Mouse (Mus musculus): ENCODE results near the gene Tmem259. TPM values are rescaled to one million over a fixed set of nuclear protein-coding genes. Genes with fewer than 3 reads are reported as not detected.

The Tmem259 gene
- polyA plus RNA-seq (2016; fragmentation: Nextera tagmentation; extraction: Ambion mirVana) = 20.7 and 22.5 TPM in 2 replicates

DNA sequence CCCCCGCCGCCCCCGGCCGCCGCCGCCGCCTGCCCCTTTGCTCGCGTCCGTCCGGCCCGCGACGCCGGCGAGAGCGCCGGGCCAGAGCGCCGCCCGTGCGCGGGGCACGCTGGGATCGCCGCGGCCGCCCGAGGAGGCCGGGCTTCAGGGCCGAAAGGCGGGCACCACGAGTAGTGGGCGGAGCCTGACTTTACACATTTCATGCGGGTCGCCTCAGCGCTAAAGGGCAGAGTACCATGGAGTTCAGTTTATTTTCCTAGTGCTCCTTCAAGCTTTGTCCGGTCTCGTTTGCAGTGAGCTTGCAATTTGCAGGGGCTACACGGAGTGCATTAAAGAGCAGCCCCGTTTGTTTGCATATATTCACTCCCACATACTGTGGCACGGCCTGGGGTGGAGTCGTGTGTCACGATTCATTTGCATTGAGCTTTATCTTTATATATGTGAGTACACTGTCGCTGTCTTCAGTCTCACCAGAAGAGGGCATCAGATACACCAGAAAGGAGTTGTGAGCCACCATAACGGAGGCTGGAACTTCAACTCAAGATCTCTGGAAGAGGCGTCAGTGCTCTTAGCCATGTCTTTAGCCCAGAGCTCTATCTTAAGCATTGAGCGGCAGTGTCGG lies at the start of gene Tmem259:
Gene Tmem259 (minus strand): TSS at position 136 of the 622 bp plus-strand sequence.
- Histone ChIP-seq H3K9ac (replicated peaks) (peak within 1 kb of the TSS; percentile 86), H3K4me2 (peak within 1 kb of the TSS; percentile 94), H3K4me1 (replicated peaks) (peaks cover 50% of the 10 kb centered on the region), H3K9me3 (no peaks in the 10 kb centered on the region), H3K27ac (peak within 1 kb of the TSS; percentile 93), H3K4me3 (replicated peaks) (peak within 1 kb of the TSS; percentile 76), H3K27me3 (0 out of 2 replicates have a peak, but pooled peaks cover 3% of the 10 kb centered on the region), H3K36me3 (peaks cover 13% of the 10 kb centered on the region)
- peak; percentile 79 for ATAC-seq (ENCODE audit: insufficient number of reproducible peaks, insufficient read depth, low FRiP score, low TSS enrichment, low read depth)
- under 1% methylated on average over 49 of the region's 49 CpGs for WGBS

- 67% methylated on average over 5 of the region's 5 CpGs for WGBS
- peaks cover 56% of the 10 kb centered on the region for H3K36me3 ChIP-seq
- H3K4me2 ChIP-seq = no peak overlapping the region
- H3K9ac ChIP-seq (replicated peaks) = no peak overlapping the region
- no peak overlapping the region for H3K4me3 ChIP-seq (replicated peaks)
- no peaks in the 10 kb centered on the region for H3K9me3 ChIP-seq
- peak overlapping the region; percentile 45 for H3K27ac ChIP-seq
- ATAC-seq (ENCODE audit: insufficient number of reproducible peaks, insufficient read depth, low FRiP score, low TSS enrichment, low read depth) = no peak
- peaks cover 2% of the 10 kb centered on the region for H3K4me1 ChIP-seq (replicated peaks)
- no peaks in the 10 kb centered on the region for H3K27me3 ChIP-seq
These were observed 48.8 kb upstream of the Tmem259 start for GRCm38 (mm10) chr10:80032799-80033480.

DNA sequence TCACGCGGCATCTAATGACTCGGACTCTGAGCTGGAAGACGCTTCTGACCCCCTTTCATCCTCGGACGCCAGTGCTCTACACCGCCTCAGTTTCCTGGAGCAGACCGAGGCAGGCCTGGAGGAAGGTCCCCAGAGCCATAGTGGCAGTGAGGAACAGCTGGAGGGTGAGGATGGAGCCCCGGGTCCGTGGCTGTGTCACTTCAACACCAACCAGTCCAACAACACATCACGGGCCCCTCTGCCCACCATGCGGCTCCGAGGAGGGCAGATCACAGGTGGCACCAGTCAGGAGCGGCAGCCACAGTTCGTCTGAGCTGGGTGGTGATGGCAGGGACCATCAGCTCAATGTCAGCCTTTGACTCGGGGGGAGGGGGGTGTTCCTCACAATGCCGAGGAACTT lies 46.6 kb upstream of the Tmem259 start:
- no peaks in the 10 kb centered on the region for H3K27me3 ChIP-seq
- 85% methylated on average over 17 of the region's 17 CpGs for WGBS

DNA sequence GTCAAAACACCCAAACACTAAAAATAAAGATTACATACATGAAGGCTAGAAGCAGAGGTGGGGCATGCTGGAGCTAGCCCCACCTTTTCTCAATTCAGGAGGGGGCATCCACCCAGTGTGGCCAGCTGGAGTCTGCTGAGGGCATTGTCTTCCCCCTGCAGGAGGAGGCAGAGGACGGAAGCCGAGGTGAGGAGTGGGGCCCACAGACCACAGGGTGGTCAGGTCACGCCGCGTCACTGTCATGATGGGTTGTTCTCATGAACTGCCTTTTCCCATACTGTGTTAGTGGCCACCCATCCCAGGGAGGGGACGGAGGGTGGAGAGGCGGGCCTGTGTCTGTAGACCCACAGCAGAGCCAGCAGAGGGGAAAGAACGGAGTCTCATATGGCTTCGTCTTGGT lies 46.1 kb upstream of the Tmem259 start:
- H3K9ac ChIP-seq (replicated peaks) = no peak overlapping the region; the same call in 1 of the 2 replicates
- ATAC-seq (ENCODE audit: insufficient number of reproducible peaks, insufficient read depth, low FRiP score, low TSS enrichment, low read depth) = no peak
- H3K4me3 ChIP-seq (replicated peaks) = no peak overlapping the region
- 89% methylated on average over 9 of the region's 9 CpGs for WGBS
- no peaks in the 10 kb centered on the region for H3K4me1 ChIP-seq (replicated peaks)
- H3K4me2 ChIP-seq = no peak overlapping the region
- H3K27ac ChIP-seq = no peak overlapping the region
- H3K36me3 ChIP-seq = peaks cover 44% of the 10 kb centered on the region
- no peaks in the 10 kb centered on the region for H3K9me3 ChIP-seq
- H3K27me3 ChIP-seq = no peaks in the 10 kb centered on the region

More for the DNA sequence above, 46.6 kb upstream of the Tmem259 start:
- H3K27ac ChIP-seq = no peak overlapping the region
- no peak overlapping the region for H3K4me2 ChIP-seq
- no peak for ATAC-seq (ENCODE audit: insufficient number of reproducible peaks, insufficient read depth, low FRiP score, low TSS enrichment, low read depth)
- H3K4me1 ChIP-seq (replicated peaks) = no peaks in the 10 kb centered on the region
- H3K4me3 ChIP-seq (replicated peaks) = no peak overlapping the region
- H3K9ac ChIP-seq (replicated peaks) = no peak overlapping the region; the same call in 1 of the 2 replicates
- no peaks in the 10 kb centered on the region for H3K9me3 ChIP-seq
- H3K36me3 ChIP-seq = peaks cover 49% of the 10 kb centered on the region

DNA sequence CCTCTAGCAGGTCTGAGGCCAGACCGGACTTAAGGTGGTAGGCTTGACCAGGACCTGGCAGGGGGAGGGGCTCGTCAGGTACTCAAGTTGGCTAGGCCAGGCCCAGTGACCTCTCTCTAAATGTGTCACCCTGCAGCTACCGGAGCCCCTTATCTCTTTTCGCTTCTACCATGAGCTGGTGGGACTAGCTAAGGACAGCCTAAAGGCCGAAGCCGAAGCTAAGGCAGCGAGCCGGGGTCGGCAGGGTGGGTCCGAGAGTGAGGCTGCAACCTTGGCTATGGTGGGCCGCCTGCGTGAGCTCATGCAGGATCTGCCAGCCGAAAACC lies 44.4 kb upstream of the Tmem259 start:
- peaks cover 35% of the 10 kb centered on the region; the same call in 1 of the 2 replicates for H3K36me3 ChIP-seq
- no peaks in the 10 kb centered on the region for H3K9me3 ChIP-seq
- no peaks in the 10 kb centered on the region for H3K27me3 ChIP-seq
- no peaks in the 10 kb centered on the region for H3K4me1 ChIP-seq (replicated peaks)
- no peak for ATAC-seq (ENCODE audit: insufficient number of reproducible peaks, insufficient read depth, low FRiP score, low TSS enrichment, low read depth)
- H3K9ac ChIP-seq (replicated peaks) = no peak overlapping the region
- 95% methylated on average over 13 of the region's 13 CpGs for WGBS
- no peak overlapping the region for H3K4me3 ChIP-seq (replicated peaks)
- no peak overlapping the region for H3K27ac ChIP-seq
- no peak overlapping the region for H3K4me2 ChIP-seq

- Histone ChIP-seq H3K4me2 (no peak overlapping the region), H3K36me3 (peaks cover 37% of the 10 kb centered on the region; the same call in 1 of the 2 replicates), H3K4me3 (replicated peaks) (no peak overlapping the region), H3K4me1 (replicated peaks) (no peaks in the 10 kb centered on the region), H3K9ac (replicated peaks) (no peak overlapping the region; the same call in 1 of the 2 replicates), H3K27ac (no peak overlapping the region), H3K9me3 (no peaks in the 10 kb centered on the region), H3K27me3 (no peaks in the 10 kb centered on the region)
- WGBS = 70% methylated on average over 20 of the region's 20 CpGs
- ATAC-seq (ENCODE audit: insufficient number of reproducible peaks, insufficient read depth, low FRiP score, low TSS enrichment, low read depth) = no peak
These were observed 43.8 kb upstream of the Tmem259 start for GRCm38 (mm10) chr10:80027681-80028520.

DNA sequence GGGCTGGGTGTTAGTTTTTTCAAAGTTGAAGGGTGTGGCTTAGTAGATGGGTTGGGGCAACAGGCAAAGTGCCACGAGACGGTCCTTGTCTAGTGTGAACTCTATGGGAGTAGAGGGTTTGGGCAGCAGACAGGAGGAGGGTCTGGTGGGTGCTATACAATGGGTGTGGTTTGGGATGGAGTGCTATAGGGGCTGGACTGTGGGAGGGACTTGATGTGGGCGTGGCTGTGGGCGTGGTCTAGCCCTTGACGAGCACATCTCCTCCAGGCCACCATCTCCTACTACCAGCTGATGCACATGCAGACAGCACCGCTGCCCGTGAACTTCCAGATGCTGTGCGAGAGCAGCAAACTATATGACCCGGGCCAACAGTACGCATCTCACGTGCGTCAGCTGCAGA lies 41.8 kb upstream of the Tmem259 start:
- Histone ChIP-seq H3K9ac (replicated peaks) (no peak overlapping the region), H3K9me3 (no peaks in the 10 kb centered on the region), H3K27me3 (no peaks in the 10 kb centered on the region), H3K4me2 (no peak overlapping the region), H3K4me3 (replicated peaks) (no peak overlapping the region), H3K27ac (no peak overlapping the region), H3K36me3 (peaks cover 45% of the 10 kb centered on the region; the same call in 1 of the 2 replicates), H3K4me1 (replicated peaks) (no peaks in the 10 kb centered on the region)
- ATAC-seq (ENCODE audit: insufficient number of reproducible peaks, insufficient read depth, low FRiP score, low TSS enrichment, low read depth) = no peak
- 60% methylated on average over 12 of the region's 12 CpGs for WGBS

DNA sequence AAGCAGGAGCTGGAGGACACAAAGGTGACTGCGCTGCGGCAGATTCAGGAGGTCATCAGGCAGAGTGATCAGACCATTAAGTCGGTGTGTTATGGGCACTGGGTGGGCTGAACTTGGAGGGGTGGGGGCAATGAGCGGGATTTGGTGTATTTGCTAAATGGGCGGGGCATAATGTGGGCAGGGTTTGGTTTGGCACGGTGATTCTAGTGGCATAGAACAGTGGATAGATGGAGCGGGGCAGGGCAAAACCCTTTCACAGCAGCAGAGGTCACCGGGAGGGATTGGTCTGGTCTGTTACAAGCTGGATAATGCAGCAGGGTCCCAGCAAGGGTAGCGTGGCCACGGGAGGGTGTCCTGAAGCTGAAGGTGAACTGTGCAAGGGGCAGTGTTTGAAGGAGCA lies 41.3 kb upstream of the Tmem259 start:
- Histone ChIP-seq H3K4me3 (replicated peaks) (no peak overlapping the region), H3K36me3 (peaks cover 41% of the 10 kb centered on the region; the same call in 1 of the 2 replicates), H3K4me1 (replicated peaks) (0 out of 2 replicates have a peak, but pooled peaks cover 3% of the 10 kb centered on the region), H3K9me3 (no peaks in the 10 kb centered on the region), H3K27me3 (no peaks in the 10 kb centered on the region), H3K9ac (replicated peaks) (no peak overlapping the region), H3K4me2 (no peak overlapping the region), H3K27ac (no peak overlapping the region)
- WGBS = 74% methylated on average over 10 of the region's 10 CpGs
- ATAC-seq (ENCODE audit: insufficient number of reproducible peaks, insufficient read depth, low FRiP score, low TSS enrichment, low read depth) = no peak

DNA sequence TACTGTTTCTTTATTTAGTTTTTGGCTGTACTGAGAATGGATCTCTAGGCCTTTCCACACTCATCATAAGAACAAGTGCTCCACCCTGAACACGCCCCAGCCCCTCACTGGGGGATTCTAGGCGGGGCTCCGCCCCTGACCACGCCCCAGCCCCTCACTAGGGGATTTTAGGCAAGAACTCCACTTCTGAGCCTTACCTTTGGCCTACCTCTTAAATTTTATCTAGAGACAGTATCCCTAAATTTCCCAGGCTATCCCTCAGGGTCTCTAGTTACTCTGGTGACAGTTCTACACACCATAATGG lies 40.9 kb upstream of the Tmem259 start:
- 59% methylated on average over 4 of the region's 4 CpGs for WGBS
- ATAC-seq (ENCODE audit: insufficient number of reproducible peaks, insufficient read depth, low FRiP score, low TSS enrichment, low read depth) = no peak

DNA sequence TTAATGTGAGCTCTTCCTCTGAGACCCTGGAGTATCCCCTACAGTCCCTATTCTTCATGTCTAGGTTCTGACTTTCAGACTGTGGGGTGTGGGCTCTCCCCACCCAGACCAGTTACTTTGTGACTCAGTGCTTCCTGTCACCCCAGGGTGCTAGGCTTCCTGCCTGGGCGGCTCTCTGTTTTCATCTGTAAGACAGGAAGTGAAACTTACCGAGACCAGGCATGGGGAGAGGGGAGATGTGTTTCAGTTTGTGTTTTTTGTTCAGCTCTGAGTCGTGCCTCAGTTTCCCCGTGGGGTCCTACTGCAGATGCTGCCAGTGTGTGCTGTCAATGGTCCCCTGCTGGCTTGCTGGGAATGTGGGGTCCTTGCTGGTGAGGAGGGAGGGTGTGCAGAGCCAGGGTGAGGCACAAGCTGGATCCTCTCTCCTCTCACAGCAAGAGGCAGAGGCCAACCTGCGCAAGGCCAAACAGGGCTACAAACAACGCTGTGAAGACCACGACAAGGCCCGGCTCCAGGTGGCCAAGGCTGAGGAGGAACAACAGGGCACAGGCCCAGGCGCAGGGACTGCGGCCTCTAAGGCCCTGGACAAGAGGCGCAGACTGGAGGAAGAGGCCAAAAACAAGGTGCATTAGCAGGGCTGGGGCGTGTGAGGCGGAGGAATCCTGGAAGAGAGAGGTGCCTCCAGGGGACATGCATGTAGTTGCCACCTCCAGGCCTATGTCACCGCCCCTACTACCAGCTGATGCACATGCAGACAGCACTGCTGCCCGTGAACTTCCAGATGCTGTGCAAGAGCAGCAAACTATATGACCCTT lies 40.3 kb upstream of the Tmem259 start:
- peaks cover 11% of the 10 kb centered on the region for H3K4me1 ChIP-seq (replicated peaks)
- H3K9me3 ChIP-seq = no peaks in the 10 kb centered on the region
- ATAC-seq (ENCODE audit: insufficient number of reproducible peaks, insufficient read depth, low FRiP score, low TSS enrichment, low read depth) = no peak
- 0 out of 2 replicates have a peak overlapping the region, but pooled peaks have one; percentile 41 for H3K27ac ChIP-seq
- H3K4me2 ChIP-seq = no peak overlapping the region
- H3K27me3 ChIP-seq = no peaks in the 10 kb centered on the region
- H3K9ac ChIP-seq (replicated peaks) = no peak overlapping the region; the same call in 1 of the 2 replicates
- 79% methylated on average over 15 of the region's 15 CpGs for WGBS
- no peak overlapping the region for H3K4me3 ChIP-seq (replicated peaks)
- peaks cover 37% of the 10 kb centered on the region; the same call in 1 of the 2 replicates for H3K36me3 ChIP-seq

More for the DNA sequence above, 40.9 kb upstream of the Tmem259 start:
- 0 out of 2 replicates have a peak, but pooled peaks cover 6% of the 10 kb centered on the region for H3K4me1 ChIP-seq (replicated peaks)
- no peak overlapping the region for H3K4me3 ChIP-seq (replicated peaks)
- H3K4me2 ChIP-seq = no peak overlapping the region
- no peaks in the 10 kb centered on the region for H3K27me3 ChIP-seq
- H3K27ac ChIP-seq = no peak overlapping the region
- H3K36me3 ChIP-seq = peaks cover 37% of the 10 kb centered on the region; the same call in 1 of the 2 replicates
- H3K9ac ChIP-seq (replicated peaks) = no peak overlapping the region
- H3K9me3 ChIP-seq = no peaks in the 10 kb centered on the region
